Mouse (Mus musculus): ENCODE data around the gene Hoxa13. TPM values are rescaled to one million over a fixed set of nuclear protein-coding genes. Genes with fewer than 3 reads are reported as not detected.

Gene Hoxa13
- polyA plus RNA-seq (2014; fragmentation: Nextera tagmentation; extraction: Ambion mirVana) = not detected in 2 replicates

DNA sequence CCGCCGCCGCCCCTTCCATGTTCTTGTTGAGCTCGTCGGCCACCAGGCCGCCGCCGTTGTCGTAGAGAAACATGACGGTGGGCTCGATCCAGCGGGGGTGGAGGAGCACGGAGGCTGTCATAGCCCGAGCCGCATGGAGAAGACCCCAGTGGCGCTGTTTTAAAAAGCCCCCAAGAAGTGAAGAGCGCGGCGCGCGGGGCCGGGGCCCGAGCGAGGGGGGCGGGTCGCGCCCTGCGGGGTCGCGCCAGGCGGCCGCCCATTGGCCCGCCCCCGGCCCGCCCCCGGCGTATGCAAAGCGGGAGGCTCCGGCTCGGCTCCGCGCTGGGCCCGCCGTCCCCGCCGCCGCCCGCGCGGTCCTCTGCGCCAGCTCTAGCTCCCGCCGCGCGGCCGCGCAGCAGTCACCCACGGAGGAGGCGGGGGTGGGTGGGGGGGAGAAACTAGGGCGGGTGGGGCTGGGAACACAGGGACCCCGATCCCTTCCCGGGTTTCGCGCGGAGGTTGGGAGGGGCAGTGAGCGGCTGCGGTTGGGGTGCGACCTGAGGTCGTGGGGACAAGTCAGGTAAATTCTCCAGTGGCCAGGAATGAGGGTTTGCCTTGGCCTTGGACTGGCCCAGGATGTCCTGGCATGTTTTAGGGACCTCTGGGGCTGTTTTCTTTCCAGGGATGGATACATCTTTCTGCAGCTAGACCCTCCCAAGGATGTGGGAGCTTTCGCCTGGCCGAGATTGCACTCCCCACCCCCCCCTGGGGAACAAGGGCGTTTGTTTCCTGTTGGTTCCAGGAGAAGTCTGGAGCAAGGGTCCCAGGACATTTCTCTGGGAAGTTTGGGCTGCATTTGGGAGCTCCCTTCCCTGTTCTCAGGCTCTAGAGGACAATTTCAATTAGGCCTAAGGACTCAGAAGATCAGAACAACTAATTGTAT, at the start of gene Hoxa13:
Hoxa13 (minus strand) TSS at position 227 of the 922 bp plus-strand sequence.
- 0 out of 2 replicates have a peak, but pooled peaks cover 5% of the 10 kb centered on the region for H3K4me1 ChIP-seq (ENCODE audit: control insufficient read depth, insufficient read depth, low read length)
- H3K9ac ChIP-seq (replicated peaks; ENCODE audit: low read depth, low read length) = no peak within 1 kb of the TSS
- H3K9me3 ChIP-seq (ENCODE audit: control insufficient read depth, low read depth, low read length) = no peaks in the 10 kb centered on the region
- WGBS = 1% methylated on average over 32 of the region's 72 CpGs
- H3K4me3 ChIP-seq (ENCODE audit: low read depth, low read length) = peak within 1 kb of the TSS; percentile 20
- peaks cover 58% of the 10 kb centered on the region for H3K27me3 ChIP-seq (ENCODE audit: control insufficient read depth, insufficient read depth, low read length)
- ATAC-seq (ENCODE audit: insufficient number of reproducible peaks, insufficient read depth, low FRiP score, low read depth) = 0 out of 2 replicates have a peak, but pooled peaks have one; percentile 23
- peak within 1 kb of the TSS; percentile 64 for H3K4me2 ChIP-seq (replicated peaks; ENCODE audit: low read depth, low read length)
- H3K27ac ChIP-seq (ENCODE audit: low read length) = no peak within 1 kb of the TSS
- H3K36me3 ChIP-seq (ENCODE audit: control insufficient read depth, insufficient read depth, low read length) = no peaks in the 10 kb centered on the region

DNA sequence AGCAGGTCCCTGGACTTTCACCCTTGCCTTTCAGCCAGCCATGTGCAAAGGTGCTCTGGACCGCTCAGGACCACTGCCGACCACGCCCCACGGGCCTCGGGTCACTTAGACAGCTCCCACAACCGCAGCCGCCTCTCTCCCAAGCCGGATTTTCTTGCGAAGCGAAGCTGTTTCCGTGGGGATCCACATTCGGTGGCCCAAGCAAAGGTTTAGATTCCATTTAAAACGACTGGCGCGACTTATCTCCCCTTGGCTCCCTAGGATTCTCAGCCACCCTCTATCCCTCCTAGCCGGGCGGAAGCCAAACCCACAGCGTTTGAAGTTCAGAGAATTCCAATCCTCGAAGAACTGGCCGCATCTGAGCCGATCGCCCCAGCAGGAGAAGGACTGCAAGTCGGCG, 49.7 kb upstream of the Hoxa13 start:
- H3K4me3 ChIP-seq (ENCODE audit: low read depth, low read length) = no peak overlapping the region
- WGBS = 1% methylated on average over 24 of the region's 24 CpGs
- no peaks in the 10 kb centered on the region for H3K36me3 ChIP-seq (ENCODE audit: control insufficient read depth, insufficient read depth, low read length)
- no peak overlapping the region for H3K9ac ChIP-seq (replicated peaks; ENCODE audit: low read depth, low read length)
- H3K4me2 ChIP-seq (replicated peaks; ENCODE audit: low read depth, low read length) = no peak overlapping the region
- H3K27ac ChIP-seq (ENCODE audit: low read length) = no peak overlapping the region
- ATAC-seq (ENCODE audit: insufficient number of reproducible peaks, insufficient read depth, low FRiP score, low read depth) = no peak
- peaks cover 78% of the 10 kb centered on the region for H3K27me3 ChIP-seq (ENCODE audit: control insufficient read depth, insufficient read depth, low read length)
- H3K9me3 ChIP-seq (ENCODE audit: control insufficient read depth, low read depth, low read length) = no peaks in the 10 kb centered on the region
- H3K4me1 ChIP-seq (ENCODE audit: control insufficient read depth, insufficient read depth, low read length) = no peaks in the 10 kb centered on the region

DNA sequence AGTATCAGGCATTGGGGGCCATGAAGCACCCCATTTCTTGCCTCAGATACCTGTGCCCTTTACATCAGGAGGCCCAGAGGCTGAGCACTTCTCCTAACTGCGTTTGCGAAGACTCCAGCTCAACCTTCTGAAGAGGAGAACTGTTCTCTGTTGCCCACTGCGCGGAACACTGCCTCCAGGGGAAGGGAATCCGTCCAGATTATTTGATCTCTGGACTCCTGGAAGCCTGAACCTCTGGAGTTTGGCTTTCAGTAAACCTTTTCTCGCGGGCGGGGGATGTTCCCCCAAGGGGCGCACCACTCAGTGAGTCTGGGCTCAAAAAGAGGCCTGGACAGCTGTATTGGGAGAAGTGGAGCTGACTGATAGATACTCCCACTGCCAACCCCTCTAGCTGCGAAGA, 49.1 kb upstream of the Hoxa13 start:
- no peaks in the 10 kb centered on the region for H3K9me3 ChIP-seq (ENCODE audit: control insufficient read depth, low read depth, low read length)
- 33% methylated on average over 10 of the region's 10 CpGs for WGBS
- ATAC-seq (ENCODE audit: insufficient number of reproducible peaks, insufficient read depth, low FRiP score, low read depth) = no peak
- H3K27ac ChIP-seq (ENCODE audit: low read length) = no peak overlapping the region
- no peaks in the 10 kb centered on the region for H3K36me3 ChIP-seq (ENCODE audit: control insufficient read depth, insufficient read depth, low read length)
- no peak overlapping the region for H3K9ac ChIP-seq (replicated peaks; ENCODE audit: low read depth, low read length)
- H3K27me3 ChIP-seq (ENCODE audit: control insufficient read depth, insufficient read depth, low read length) = peaks cover 76% of the 10 kb centered on the region
- H3K4me2 ChIP-seq (replicated peaks; ENCODE audit: low read depth, low read length) = no peak overlapping the region
- no peaks in the 10 kb centered on the region for H3K4me1 ChIP-seq (ENCODE audit: control insufficient read depth, insufficient read depth, low read length)
- H3K4me3 ChIP-seq (ENCODE audit: low read depth, low read length) = no peak overlapping the region

DNA sequence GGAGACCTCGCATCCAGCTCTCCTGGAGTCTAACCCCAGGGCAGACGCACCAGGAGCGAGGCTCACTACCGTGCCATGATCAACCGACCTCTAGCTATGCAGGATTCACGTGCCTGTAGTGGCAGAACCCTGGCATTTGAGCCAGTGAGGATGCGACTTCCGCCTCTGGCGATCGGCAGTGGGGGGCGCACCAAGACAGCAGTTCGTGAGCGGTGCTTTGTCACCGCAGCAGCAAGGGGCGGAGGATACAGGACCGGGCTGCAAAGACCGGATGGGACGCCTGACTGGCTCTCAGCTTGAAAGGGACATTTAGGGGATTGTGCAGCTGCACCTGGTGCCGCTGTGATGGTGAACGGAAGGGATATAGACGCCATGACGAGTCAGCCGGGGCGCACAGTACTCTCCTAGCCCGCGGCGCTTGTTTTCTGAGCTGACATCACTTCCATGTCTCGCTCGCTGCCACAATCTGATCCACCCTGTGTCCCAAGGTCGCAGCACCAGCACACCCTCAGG, 45.3 kb upstream of the Hoxa13 start:
- no peak overlapping the region for H3K27ac ChIP-seq (ENCODE audit: low read length)
- WGBS = 1% methylated on average over 30 of the region's 30 CpGs

DNA sequence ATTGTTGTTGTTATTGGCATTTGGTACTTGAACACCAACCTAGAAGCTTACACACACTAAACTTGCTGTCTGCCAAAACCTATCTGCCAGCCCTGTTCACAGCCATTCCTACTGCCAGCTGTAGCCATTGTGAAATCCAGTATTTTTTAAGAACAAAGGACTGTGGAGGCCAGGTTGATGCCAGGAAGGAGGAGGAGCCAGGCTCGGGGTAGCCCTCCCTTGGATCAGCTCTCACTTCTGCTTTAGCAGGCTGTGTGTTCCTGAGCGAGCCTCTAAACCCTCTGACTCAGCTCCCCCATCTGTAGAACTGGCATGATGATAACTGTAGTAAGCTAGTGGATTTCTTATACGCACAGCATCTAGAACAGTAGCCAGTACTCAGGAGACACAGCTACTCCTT, 42.7 kb upstream of the Hoxa13 start:
- no peak overlapping the region for H3K9ac ChIP-seq (replicated peaks; ENCODE audit: low read depth, low read length)
- no peaks in the 10 kb centered on the region for H3K36me3 ChIP-seq (ENCODE audit: control insufficient read depth, insufficient read depth, low read length)
- H3K4me2 ChIP-seq (replicated peaks; ENCODE audit: low read depth, low read length) = no peak overlapping the region
- H3K4me1 ChIP-seq (ENCODE audit: control insufficient read depth, insufficient read depth, low read length) = no peaks in the 10 kb centered on the region
- H3K4me3 ChIP-seq (ENCODE audit: low read depth, low read length) = no peak overlapping the region
- 61% methylated on average over 3 of the region's 3 CpGs for WGBS
- no peaks in the 10 kb centered on the region for H3K9me3 ChIP-seq (ENCODE audit: control insufficient read depth, low read depth, low read length)
- peaks cover 28% of the 10 kb centered on the region for H3K27me3 ChIP-seq (ENCODE audit: control insufficient read depth, insufficient read depth, low read length)
- ATAC-seq (ENCODE audit: insufficient number of reproducible peaks, insufficient read depth, low FRiP score, low read depth) = no peak
- H3K27ac ChIP-seq (ENCODE audit: low read length) = no peak overlapping the region

More for the DNA sequence above, 45.3 kb upstream of the Hoxa13 start:
- Histone ChIP-seq H3K4me3 (ENCODE audit: low read depth, low read length) (peak overlapping the region; percentile 31), H3K9ac (replicated peaks; ENCODE audit: low read depth, low read length) (no peak overlapping the region; the same call in 1 of the 2 replicates), H3K9me3 (ENCODE audit: control insufficient read depth, low read depth, low read length) (no peaks in the 10 kb centered on the region), H3K4me1 (ENCODE audit: control insufficient read depth, insufficient read depth, low read length) (no peaks in the 10 kb centered on the region), H3K36me3 (ENCODE audit: control insufficient read depth, insufficient read depth, low read length) (no peaks in the 10 kb centered on the region), H3K27me3 (ENCODE audit: control insufficient read depth, insufficient read depth, low read length) (peaks cover 45% of the 10 kb centered on the region), H3K4me2 (replicated peaks; ENCODE audit: low read depth, low read length) (peak overlapping the region; percentile 53)
- ATAC-seq (ENCODE audit: insufficient number of reproducible peaks, insufficient read depth, low FRiP score, low read depth) = no peak

DNA sequence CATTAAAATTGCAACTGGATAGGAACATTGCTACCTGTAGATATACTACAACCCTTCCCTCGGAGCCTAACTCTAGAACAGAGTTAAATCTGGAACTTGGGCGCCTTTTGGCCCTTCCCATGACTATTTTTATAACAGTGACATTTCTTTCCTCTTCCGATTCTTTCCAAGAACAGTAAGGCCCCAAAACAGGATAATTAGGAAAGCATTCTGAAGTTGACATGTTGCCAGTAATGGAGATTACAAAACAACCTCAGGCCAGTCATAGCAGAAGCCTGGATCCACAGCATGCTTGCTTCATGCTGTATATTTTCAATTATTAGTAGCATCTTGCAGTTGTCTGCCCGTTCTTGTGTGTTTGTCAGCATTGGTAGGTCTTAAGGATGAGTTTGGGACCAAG, 40.1 kb upstream of the Hoxa13 start:
- H3K36me3 ChIP-seq (ENCODE audit: control insufficient read depth, insufficient read depth, low read length) = no peaks in the 10 kb centered on the region
- no peak for ATAC-seq (ENCODE audit: insufficient number of reproducible peaks, insufficient read depth, low FRiP score, low read depth)

DNA sequence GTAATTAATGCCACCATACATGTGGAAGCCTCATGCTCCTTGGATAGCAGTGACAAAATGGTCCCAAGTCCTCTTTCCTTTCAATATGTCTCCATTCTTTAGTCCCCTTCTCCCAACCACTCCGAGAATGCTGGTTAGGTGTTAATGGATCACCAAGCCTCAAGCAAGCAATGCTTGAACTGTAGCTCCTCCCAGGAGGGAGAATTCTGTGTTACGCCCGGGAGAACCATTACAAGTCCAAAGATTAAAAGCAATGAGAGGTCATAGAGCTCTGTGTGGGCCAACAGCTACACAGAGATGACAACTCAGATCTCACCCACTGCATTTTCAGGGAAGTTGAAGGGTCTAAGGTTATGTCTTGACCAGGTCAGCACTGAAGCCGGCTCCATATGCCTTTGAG, 37.8 kb upstream of the Hoxa13 start:
- Histone ChIP-seq H3K9ac (replicated peaks; ENCODE audit: low read depth, low read length) (no peak overlapping the region), H3K4me1 (ENCODE audit: control insufficient read depth, insufficient read depth, low read length) (no peaks in the 10 kb centered on the region), H3K4me2 (replicated peaks; ENCODE audit: low read depth, low read length) (no peak overlapping the region), H3K36me3 (ENCODE audit: control insufficient read depth, insufficient read depth, low read length) (no peaks in the 10 kb centered on the region), H3K4me3 (ENCODE audit: low read depth, low read length) (no peak overlapping the region), H3K27ac (ENCODE audit: low read length) (no peak overlapping the region), H3K9me3 (ENCODE audit: control insufficient read depth, low read depth, low read length) (no peaks in the 10 kb centered on the region), H3K27me3 (ENCODE audit: control insufficient read depth, insufficient read depth, low read length) (peaks cover 6% of the 10 kb centered on the region)
- 65% methylated on average over 4 of the region's 4 CpGs for WGBS
- ATAC-seq (ENCODE audit: insufficient number of reproducible peaks, insufficient read depth, low FRiP score, low read depth) = no peak

More for the DNA sequence above, 40.1 kb upstream of the Hoxa13 start:
- no peak overlapping the region for H3K4me2 ChIP-seq (replicated peaks; ENCODE audit: low read depth, low read length)
- H3K4me3 ChIP-seq (ENCODE audit: low read depth, low read length) = no peak overlapping the region
- no peaks in the 10 kb centered on the region for H3K4me1 ChIP-seq (ENCODE audit: control insufficient read depth, insufficient read depth, low read length)
- no peak overlapping the region for H3K9ac ChIP-seq (replicated peaks; ENCODE audit: low read depth, low read length)
- no peaks in the 10 kb centered on the region for H3K9me3 ChIP-seq (ENCODE audit: control insufficient read depth, low read depth, low read length)
- peaks cover 9% of the 10 kb centered on the region for H3K27me3 ChIP-seq (ENCODE audit: control insufficient read depth, insufficient read depth, low read length)
- 85% methylated on average over 4 of the region's 4 CpGs for WGBS
- H3K27ac ChIP-seq (ENCODE audit: low read length) = no peak overlapping the region

DNA sequence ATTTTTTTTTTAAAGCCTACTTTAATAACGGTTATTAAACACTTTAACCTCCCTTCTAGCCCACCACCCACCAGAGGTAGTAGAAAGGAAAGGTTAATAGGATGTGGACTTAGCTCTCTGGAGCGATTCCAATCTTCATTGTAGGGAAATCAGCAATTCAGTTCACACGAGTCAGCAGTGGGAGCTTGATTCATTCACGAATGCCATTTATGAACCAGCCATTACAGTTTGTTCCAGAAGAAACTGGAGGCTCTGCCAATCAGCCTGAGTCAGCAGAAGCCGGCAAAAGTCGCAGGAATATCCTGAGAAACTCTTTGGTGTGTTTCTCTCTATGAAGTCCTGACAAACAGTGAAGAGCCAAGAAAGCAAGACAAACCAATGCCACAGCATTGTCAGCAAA, 33.9 kb upstream of the Hoxa13 start:
- 78% methylated on average over 6 of the region's 6 CpGs for WGBS
- no peaks in the 10 kb centered on the region for H3K36me3 ChIP-seq (ENCODE audit: control insufficient read depth, insufficient read depth, low read length)
- no peak overlapping the region for H3K27ac ChIP-seq (ENCODE audit: low read length)
- no peaks in the 10 kb centered on the region for H3K9me3 ChIP-seq (ENCODE audit: control insufficient read depth, low read depth, low read length)
- no peak overlapping the region for H3K4me3 ChIP-seq (ENCODE audit: low read depth, low read length)
- no peak overlapping the region for H3K9ac ChIP-seq (replicated peaks; ENCODE audit: low read depth, low read length)
- ATAC-seq (ENCODE audit: insufficient number of reproducible peaks, insufficient read depth, low FRiP score, low read depth) = no peak
- H3K4me2 ChIP-seq (replicated peaks; ENCODE audit: low read depth, low read length) = no peak overlapping the region
- peaks cover 36% of the 10 kb centered on the region for H3K27me3 ChIP-seq (ENCODE audit: control insufficient read depth, insufficient read depth, low read length)
- H3K4me1 ChIP-seq (ENCODE audit: control insufficient read depth, insufficient read depth, low read length) = peaks cover 7% of the 10 kb centered on the region; the same call in 1 of the 2 replicates
